Mouse (Mus musculus): ENCODE data around the gene Ltb4r1. TPM values are rescaled to one million over a fixed set of nuclear protein-coding genes. Genes with fewer than 3 reads are reported as not detected.

The Ltb4r1 gene
- polyA plus RNA-seq, 1 experiment, result 4.9 TPM

DNA sequence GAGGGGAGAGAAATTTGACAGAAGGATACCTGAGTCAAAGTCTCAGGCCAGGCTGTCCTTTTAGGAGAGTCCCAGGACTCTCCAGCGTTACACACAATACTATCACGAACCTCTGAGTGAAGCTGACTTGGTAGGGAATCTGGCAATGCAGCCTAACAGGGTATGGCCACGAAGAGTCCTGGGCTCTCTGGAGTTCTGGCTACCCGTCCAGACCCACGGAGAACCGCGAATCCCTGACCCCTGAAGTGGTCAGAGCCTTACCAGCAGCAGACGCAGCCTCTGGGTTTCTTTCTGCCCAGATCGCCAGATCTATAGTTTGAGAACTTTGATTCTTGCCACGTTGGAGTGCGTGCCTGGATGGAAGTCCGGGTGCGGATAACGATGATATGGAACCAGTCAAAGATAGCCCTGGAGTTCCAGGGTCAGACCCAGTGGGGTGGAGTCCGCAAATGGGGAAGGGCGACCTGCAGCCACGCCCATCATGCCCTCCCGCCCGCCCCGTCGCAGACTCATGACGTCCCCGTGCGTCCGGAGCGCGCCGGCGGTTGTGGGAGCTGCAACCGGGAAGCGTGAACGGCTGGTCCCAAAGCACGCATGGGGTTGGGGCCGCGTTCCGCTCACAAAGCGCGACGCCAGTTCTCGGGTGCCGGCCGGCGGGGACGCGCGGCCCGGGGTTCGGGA lies 20.4 kb upstream of the Ltb4r1 start, which contains the start of the genes Dhrs1 and Nop9:
Dhrs1 (minus strand) TSS at position 511 of the 681 bp plus-strand sequence.
Nop9 (plus strand) TSS at position 514 of the 681 bp plus-strand sequence.
- no peak for DNase-seq (ENCODE audit: low read depth, low spot score)
- WGBS, result 1% methylated on average over 48 of the region's 48 CpGs

DNA sequence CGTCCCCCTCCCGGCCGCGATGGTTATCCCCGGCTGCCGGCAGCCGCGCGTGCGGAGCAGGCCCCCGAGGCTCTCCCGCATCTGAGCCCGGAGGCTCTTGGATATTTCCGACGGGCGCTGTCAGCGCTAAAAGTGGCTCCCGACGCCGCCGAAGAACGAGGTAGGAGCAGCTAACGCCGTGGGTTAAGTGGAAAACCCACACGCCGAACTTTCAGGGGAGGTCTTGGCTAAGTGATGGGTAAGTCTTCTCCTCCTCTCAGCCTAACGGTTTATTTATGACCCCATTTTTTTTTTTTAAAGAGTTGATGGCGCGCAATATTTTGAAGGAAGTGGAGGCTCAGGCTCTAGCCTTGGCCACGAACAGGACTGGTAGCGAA lies 19.9 kb upstream of the Ltb4r1 start:
- under 1% methylated on average over 31 of the region's 31 CpGs for WGBS
- no peak for DNase-seq (ENCODE audit: low read depth, low spot score)

DNA sequence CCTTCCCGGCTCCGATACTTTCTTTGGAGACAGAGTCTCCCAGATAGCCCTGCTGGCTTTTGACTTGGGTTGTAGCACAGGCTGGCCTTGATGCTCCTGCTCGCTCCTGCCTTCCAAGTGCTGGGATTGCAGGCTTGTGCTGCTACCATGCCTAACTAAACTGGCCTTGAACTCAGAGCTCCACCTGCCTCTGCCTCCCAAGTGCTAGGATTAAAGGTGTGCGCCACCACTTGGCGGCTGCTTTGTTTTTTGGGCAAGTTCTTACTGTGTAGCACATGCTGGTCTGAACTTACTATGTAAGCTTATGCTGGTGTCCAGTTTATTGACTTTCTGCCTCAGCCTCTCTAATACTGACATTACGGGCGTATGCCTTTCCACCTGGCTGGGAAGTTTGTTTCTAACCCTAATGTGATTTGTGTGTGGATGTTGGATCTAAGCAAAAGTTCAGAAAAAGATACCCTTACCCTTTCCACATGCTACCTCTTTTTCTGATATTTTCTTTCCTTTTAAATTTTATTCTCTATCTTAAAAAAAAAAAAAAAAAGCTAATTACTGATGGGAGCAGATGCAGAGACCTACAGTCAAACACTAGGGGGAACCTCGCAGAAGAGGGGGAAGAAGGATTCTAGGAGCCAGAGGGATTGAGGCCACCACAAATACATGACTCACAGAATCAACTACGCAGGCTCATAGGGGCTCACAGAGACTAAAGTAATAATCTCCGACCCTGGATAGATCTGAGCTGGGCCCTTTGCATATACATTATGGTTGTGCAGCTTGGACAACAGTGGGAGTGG lies 18.5 kb upstream of the Ltb4r1 start:
- WGBS, result 86% methylated on average over 10 of the region's 10 CpGs
- no peak for DNase-seq (ENCODE audit: low read depth, low spot score)

DNA sequence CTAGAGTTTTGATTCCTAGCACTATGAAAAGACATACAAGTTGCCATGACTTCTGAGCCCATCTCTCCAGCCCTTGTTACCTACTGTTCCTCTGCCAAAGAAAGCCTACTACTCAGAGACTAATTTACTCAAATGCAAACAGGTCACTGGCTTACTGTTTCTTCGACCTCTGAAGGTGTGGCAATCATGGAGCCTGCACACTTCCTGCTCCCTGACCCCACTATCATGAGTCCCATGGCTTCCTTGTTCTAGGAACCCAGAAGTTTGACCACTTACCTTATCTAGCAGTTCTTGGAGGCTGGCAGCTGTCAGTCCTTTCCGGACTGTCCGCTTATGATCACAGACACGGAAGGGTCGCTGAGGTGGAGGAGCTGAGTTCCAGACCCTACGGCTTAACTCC lies 8.2 kb upstream of the Ltb4r1 start:
- 44% methylated on average over 6 of the region's 6 CpGs for WGBS
- no peak for DNase-seq (ENCODE audit: low read depth, low spot score)

DNA sequence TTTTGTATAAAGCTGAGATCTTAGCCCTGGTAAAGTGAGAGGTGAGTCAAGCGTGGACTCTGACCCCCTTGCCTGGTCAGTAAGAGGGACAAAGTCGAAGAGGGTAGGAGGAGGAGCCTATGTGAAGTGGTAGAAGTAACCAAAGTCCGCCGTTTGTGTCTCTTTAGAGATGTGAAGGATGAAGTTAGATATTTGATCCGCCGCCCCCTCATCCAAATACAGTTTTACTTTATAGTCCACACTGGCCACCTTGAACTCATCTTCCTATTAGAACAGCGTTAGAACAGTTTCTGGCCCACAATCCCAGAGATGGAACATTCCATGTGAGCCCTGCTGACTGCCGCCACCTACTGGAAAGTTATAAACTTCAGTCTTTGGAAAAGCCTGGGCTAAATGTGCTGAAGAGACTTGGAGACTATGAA lies 7.4 kb upstream of the Ltb4r1 start, which contains the start of gene Cideb:
Cideb (minus strand) TSS at position 96 of the 422 bp plus-strand sequence.
- DNase-seq (ENCODE audit: low read depth, low spot score), result no peak
- 3% methylated on average over 8 of the region's 8 CpGs for WGBS

DNA sequence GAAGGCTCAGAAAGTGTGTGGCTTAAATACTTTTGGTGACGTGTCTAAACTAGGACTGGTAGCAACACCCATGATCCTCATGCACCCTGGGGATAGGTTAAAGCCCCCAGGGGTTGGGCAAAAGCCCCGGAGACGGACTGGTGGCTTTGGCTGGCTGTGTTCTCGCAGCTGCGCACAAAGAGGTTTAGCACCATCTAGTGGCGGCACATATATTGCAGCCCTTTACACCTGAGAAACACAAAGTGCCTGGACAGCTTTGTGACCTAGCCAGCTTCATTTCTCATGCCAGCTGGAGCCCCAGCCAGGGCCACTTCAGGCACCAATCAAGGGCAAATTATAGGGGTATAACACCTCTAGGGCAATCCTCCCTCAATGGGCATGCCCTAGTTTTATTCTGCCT lies 5.6 kb upstream of the Ltb4r1 start:
- WGBS, result 1% methylated on average over 6 of the region's 6 CpGs
- DNase-seq (ENCODE audit: low read depth, low spot score), result peak; percentile 43

DNA sequence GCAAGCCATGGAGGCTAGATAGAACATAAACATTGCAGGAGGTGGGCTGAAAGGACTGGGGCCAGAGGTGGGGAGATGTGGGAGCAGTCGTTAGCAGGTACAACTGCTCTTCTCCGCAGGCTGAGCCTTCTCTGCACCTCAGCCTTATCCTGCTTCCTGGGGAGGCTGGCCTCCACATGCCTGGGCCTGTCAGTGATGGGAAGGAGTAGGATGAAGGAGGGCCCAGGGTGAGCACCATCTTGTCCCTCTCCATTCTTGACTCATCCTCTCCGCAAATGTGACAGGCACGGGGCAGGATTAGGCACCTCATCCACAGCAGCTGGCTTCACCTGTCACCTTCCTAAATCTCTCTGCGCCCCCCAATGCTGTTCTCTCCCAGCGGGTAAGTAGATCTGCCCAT lies 4.6 kb upstream of the Ltb4r1 start, which contains the start of gene Ltb4r2:
Ltb4r2 (plus strand) TSS at position 266 of the 400 bp plus-strand sequence.
- 93% methylated on average over 6 of the region's 6 CpGs for WGBS
- no peak for DNase-seq (ENCODE audit: low read depth, low spot score)

DNA sequence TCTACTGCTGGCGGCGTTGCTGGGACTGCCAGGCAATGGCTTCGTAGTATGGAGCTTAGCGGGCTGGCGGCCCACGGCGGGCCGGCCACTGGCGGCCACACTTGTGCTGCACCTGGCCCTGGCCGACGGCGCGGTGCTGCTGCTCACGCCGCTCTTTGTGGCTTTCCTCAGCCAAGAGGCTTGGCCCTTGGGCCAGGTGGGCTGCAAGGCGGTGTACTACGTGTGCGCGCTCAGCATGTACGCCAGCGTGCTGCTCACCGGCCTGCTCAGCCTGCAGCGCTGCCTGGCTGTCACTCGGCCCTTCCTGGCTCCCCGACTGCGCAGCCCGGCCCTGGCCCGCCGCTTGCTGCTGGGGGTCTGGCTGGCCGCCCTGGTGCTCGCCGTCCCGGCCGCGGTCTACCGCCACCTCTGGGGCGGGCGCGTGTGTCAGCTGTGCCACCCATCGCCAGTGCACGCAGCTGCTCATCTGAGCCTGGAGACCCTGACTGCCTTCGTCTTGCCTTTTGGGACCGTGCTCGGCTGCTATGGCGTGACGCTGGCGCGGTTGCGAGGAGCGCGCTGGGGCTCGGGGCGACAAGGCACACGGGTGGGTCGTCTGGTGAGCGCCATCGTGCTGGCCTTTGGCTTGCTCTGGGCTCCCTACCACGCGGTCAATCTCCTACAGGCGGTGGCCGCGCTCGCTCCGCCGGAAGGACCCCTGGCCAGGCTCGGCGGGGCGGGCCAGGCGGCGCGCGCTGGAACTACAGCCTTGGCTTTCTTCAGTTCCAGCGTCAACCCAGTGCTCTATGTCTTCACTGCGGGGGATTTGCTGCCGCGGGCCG lies 3.6 kb upstream of the Ltb4r1 start:
- WGBS, result 2% methylated on average over 77 of the region's 77 CpGs
- no peak for DNase-seq (ENCODE audit: low read depth, low spot score)

DNA sequence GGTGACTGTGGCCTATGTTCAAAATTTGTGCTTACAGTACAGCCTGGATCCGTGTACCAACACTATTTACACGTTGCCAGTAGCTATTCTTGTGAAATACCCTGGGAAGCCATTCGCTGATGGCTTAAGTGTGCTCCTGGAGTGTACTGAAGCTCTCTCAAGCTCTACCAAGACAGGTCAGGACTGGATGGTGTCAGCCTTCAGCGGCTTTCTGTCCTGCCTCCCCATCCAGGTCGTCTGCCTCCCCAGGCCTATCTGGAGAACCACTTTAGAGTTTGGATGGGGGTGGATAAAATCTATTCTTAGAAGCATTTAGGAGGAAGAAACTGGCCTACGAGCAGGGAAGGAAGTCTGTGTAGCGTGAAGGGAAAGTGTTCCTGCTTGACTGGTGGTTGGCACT lies 2.6 kb upstream of the Ltb4r1 start:
- 55% methylated on average over 7 of the region's 7 CpGs for WGBS

DNA sequence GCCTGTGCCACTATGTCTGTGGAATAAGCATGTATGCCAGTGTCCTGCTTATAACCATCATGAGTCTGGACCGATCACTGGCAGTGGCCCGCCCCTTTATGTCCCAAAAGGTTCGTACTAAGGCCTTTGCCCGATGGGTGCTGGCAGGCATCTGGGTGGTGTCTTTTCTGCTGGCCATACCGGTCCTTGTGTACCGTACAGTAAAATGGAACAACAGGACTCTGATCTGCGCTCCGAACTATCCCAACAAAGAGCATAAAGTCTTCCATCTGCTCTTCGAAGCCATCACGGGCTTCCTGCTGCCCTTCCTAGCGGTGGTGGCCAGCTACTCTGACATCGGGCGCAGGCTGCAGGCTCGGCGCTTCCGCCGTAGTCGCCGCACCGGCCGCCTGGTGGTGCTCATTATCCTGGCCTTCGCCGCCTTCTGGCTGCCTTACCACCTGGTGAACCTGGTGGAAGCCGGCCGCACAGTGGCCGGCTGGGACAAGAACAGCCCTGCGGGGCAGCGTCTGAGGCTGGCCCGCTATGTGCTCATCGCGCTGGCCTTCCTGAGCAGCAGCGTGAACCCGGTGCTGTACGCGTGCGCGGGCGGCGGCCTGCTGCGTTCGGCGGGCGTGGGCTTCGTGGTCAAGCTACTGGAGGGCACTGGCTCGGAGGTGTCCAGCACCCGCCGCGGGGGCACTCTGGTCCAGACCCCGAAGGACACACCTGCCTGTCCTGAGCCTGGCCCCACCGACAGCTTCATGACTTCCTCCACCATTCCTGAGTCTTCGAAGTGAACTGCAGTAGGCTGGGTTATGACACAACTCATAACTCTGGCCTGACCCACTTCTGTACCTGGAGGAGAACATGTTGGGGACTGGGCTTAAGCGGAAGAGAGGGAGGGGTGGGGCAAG lies 2.0 kb downstream of the Ltb4r1 start:
- DNase-seq (ENCODE audit: low read depth, low spot score), result no peak

More for the DNA sequence above, 2.6 kb upstream of the Ltb4r1 start:
- no peak for DNase-seq (ENCODE audit: low read depth, low spot score)

DNA sequence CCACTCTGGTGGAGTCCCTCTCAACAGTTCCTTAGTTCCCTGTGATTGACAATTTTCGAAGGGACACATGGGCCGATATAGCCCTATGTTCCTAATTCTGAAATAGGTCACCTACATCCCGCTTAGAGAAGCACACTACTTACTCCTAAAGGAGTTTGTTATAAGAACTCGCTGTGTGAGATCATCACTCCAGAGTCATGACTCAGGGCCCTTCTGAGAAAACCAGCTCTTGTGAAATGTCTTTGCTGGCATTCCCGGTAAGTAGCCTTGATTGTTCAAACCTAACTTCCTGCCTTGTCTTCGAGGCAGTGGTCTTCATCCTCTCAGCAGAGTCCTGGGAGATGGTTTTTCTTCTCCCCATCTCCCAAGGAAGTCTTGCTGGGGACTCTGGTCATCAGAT lies 2.8 kb downstream of the Ltb4r1 start:
- DNase-seq (ENCODE audit: low read depth, low spot score), result no peak
- 84% methylated on average over 6 of the region's 6 CpGs for WGBS

More for the DNA sequence above, 2.0 kb downstream of the Ltb4r1 start:
- WGBS, result 6% methylated on average over 52 of the region's 52 CpGs

DNA sequence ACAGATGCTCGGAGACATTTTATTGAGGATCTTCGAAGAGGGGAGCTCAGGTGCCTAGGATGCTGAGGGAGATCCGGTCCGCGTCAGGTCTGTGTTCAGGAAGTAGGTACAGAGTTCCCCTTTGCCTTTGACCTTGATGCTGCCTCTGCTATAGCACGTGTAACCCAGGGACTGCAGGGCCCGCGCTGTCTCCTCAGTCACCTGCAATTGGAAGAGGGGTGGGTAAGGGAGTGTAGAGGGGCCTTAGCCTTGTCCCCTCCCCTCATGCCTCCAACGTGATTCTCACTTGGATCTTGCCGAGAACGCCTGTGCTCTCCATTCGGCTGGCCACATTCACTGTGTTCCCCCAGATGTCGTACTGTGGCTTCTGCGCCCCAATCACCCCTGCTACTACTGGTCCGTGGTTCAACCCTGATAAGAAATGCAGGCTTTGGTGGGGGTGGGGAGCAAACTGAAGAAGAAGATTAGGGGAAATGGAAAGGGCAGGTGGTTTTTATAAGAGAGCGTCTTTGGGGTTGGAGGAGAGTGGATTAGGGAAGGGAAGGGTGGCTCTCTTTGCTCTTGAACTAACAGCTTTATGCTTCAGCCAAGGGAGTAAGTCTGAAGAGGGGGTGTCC lies 3.4 kb downstream of the Ltb4r1 start:
- 84% methylated on average over 16 of the region's 16 CpGs for WGBS
- no peak for DNase-seq (ENCODE audit: low read depth, low spot score)

DNA sequence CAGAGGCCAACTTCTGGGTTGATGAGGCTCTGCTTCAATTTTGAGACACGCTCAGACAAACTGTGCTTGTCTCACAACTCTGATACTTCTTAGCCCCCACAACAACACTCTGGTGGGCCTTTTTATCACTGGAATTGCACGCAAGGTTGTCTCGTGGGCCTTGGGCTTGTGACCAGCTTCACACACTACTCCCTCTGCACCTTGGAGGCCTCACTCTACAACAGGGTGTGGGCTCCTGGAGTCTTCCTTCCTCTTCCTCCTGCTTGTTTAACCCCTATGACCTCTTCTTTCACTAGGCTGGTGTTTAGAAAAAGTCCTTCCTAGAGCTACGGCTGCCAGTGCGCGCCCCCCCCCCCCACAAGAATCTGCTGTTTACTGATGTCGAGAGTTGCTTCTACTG lies 10.9 kb downstream of the Ltb4r1 start:
- no peak for DNase-seq (ENCODE audit: low read depth, low spot score)
- 51% methylated on average over 7 of the region's 7 CpGs for WGBS

DNA sequence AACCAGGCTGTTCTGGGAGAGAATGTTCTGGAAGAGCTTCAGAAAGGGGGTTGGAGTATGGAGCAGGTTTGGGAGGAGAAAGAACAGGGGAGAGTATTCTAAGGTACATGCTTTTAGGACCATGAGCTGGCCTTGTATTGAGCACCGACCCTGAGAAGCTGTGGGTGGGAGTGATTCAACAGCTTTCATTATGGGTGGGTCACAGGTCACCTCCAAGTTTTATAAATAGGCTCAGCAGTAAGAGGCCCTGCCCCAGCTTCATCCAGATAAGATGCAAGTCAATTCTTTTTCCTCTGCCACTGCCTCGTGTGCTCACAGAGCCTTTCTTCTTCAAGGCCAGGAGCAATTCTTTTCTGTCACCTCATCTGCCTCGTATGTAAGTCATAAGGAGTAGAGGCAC lies 11.4 kb downstream of the Ltb4r1 start:
- 28% methylated on average over 3 of the region's 3 CpGs for WGBS
- DNase-seq (ENCODE audit: low read depth, low spot score), result no peak

DNA sequence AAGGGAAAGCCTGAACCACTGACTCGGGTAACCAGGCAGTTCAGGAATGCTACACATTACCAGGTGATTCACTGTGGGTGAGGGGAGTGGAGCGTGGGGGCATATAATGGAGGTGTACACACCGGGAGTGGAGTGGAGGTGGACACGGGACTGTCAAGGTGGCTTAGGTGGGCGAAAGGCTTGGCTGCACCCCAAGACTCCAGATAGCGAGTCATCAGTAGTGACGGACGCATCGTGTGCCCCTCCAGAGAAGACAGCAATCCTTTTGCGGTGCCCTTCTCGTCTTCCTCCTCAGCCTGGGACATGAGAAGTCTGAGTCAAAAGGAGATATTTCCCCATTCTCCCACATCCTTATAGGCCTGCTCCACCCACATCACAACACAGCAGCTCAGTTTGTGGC lies 12.0 kb downstream of the Ltb4r1 start:
- 88% methylated on average over 11 of the region's 11 CpGs for WGBS
- DNase-seq (ENCODE audit: low read depth, low spot score), result no peak

DNA sequence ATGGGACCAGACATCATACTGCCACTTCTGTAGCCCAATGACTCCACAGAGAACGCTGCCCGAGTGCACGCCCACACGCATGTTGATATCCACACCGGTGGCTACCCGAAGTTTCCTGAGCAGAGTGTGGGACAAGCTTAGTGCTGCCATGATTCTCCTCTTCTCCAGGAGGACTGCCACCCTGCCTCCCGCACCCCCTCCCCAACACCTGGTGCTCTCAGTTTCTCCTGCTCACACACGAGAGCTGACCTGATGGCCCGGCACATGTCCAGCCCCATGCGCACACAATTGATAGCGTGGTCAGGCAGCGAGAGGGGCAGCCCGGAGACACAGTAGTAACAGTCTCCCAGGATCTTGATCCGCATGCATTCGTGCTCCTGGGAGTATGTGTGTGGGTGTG lies 12.9 kb downstream of the Ltb4r1 start:
- WGBS, result 90% methylated on average over 15 of the region's 15 CpGs
- DNase-seq (ENCODE audit: low read depth, low spot score), result no peak

DNA sequence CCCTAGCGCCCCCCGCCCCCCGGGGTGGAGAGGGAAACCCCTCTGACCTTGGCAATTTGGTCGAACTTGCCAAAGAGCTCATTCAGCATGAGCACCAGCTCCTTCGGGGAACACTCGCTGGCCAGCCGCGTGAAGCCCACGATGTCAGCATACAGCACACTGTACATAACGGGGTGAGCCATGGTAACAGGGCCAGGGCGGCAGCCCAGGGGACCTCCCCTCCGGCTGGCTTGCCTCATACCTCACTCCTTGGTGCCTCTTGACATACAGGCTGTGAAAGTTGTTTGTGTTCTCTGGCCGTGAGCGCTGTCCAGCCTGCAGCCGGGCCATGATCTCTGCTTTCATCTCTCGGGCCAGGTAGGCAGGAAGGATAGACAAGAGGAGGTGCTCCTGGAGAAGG lies 13.9 kb downstream of the Ltb4r1 start:
- no peak for DNase-seq (ENCODE audit: low read depth, low spot score)
- WGBS, result 75% methylated on average over 16 of the region's 16 CpGs

DNA sequence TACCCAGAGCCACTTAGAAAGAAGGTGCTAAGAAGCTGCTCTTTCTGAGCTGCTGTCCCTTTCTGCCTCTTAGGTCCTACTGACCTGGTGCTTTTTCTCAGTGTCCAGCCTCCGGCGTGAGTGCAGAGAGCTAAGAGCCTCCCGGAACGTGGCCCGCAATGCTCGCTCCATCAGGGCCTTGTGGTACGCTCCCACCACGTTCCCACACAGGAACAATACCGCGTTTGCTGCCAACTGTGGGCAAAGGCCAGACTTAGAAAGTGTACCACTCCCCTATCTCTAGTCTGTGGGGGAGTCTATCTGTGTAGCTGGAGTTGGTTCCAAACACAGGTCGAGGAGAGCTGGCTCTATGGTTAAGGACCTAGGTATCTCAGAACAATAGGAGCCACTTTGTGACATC lies 15.0 kb downstream of the Ltb4r1 start:
- no peak for DNase-seq (ENCODE audit: low read depth, low spot score)
- WGBS, result 84% methylated on average over 11 of the region's 11 CpGs

DNA sequence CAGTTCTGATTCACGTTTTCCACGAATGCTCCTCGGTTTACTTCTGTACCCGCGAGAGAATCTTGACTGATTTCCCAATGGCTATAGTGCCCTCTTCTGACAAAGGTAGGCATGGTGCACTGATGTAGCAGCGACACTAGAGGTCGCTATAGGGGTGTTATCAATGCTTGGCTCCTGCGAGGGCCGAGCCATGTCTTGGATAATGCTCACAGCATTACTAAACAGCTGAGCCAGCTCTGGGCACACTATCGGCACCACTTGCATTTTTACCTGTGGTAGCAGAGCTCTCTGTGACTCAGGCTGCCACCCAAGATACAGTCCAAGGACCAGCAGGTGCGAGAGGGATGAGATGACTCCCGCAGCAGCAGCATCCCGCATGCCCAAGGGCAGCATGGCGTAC lies 15.5 kb downstream of the Ltb4r1 start:
- WGBS, result 19% methylated on average over 14 of the region's 14 CpGs
- DNase-seq (ENCODE audit: low read depth, low spot score), result no peak
